Mouse (Mus musculus): ENCODE data around the gene Klhl8.

Gene Klhl8

GRCm38 (mm10) chr5:103916595-103917356 is 5.7 kb upstream of the Klhl8 start:
- no peak for DNase-seq (ENCODE audit: low spot score in 2 of 2)

- DNase-seq (ENCODE audit: low spot score in 2 of 2): no peak
These were observed 3.5 kb upstream of the Klhl8 start for GRCm38 (mm10) chr5:103914335-103915226.

- no peak for DNase-seq (ENCODE audit: low spot score in 2 of 2)
These were observed 2.1 kb upstream of the Klhl8 start for GRCm38 (mm10) chr5:103913150-103913549.

- DNase-seq (ENCODE audit: low spot score in 2 of 2): no peak
These were observed 496 bp upstream of the Klhl8 start for GRCm38 (mm10) chr5:103911555-103911954.

- DNase-seq (ENCODE audit: low spot score in 2 of 2): no peak
These were observed 903 bp downstream of the Klhl8 start for GRCm38 (mm10) chr5:103910156-103910555.

GRCm38 (mm10) chr5:103909466-103909865 is 1.6 kb downstream of the Klhl8 start:
- no peak for DNase-seq (ENCODE audit: low spot score in 2 of 2)

GRCm38 (mm10) chr5:103908851-103909250 is 2.2 kb downstream of the Klhl8 start:
- DNase-seq (ENCODE audit: low spot score in 2 of 2): no peak

- no peak for DNase-seq (ENCODE audit: low spot score in 2 of 2)
These were observed 3.2 kb downstream of the Klhl8 start for GRCm38 (mm10) chr5:103907844-103908243.

- DNase-seq (ENCODE audit: low spot score in 2 of 2): no peak
These were observed 4.9 kb downstream of the Klhl8 start for GRCm38 (mm10) chr5:103906173-103906572.

- no peak for DNase-seq (ENCODE audit: low spot score in 2 of 2)
These were observed 12.7 kb downstream of the Klhl8 start for GRCm38 (mm10) chr5:103898310-103898709.

- no peak for DNase-seq (ENCODE audit: low spot score in 2 of 2)
These were observed 21.3 kb downstream of the Klhl8 start for GRCm38 (mm10) chr5:103889766-103890165.

GRCm38 (mm10) chr5:103863759-103864158 is 47.3 kb downstream of the Klhl8 start:
- no peak for DNase-seq (ENCODE audit: low spot score in 2 of 2)

GRCm38 (mm10) chr5:103860622-103861021 is 50.4 kb downstream of the Klhl8 start:
- no peak for DNase-seq (ENCODE audit: low spot score in 2 of 2)

- DNase-seq (ENCODE audit: low spot score in 2 of 2): no peak
These were observed 53.9 kb downstream of the Klhl8 start for GRCm38 (mm10) chr5:103857151-103857550.

- no peak for DNase-seq (ENCODE audit: low spot score in 2 of 2)
These were observed 54.6 kb downstream of the Klhl8 start for GRCm38 (mm10) chr5:103856286-103857009.

GRCm38 (mm10) chr5:103855483-103856211 is 55.4 kb downstream of the Klhl8 start:
- no peak for DNase-seq (ENCODE audit: low spot score in 2 of 2)

- no peak for DNase-seq (ENCODE audit: low spot score in 2 of 2)
These were observed 56.3 kb downstream of the Klhl8 start for GRCm38 (mm10) chr5:103854807-103855194.

- DNase-seq (ENCODE audit: low spot score in 2 of 2): peak in 1 of 2 experiments; percentile 50
These were observed 56.8 kb downstream of the Klhl8 start for GRCm38 (mm10) chr5:103854041-103854806.

- no peak for DNase-seq (ENCODE audit: low spot score in 2 of 2)
These were observed 58.1 kb downstream of the Klhl8 start for GRCm38 (mm10) chr5:103852756-103853549.

- no peak for DNase-seq (ENCODE audit: low spot score in 2 of 2)
These were observed 62.5 kb downstream of the Klhl8 start for GRCm38 (mm10) chr5:103848546-103848945.

Data from cerebellum, postnatal 4 days (tissue).